Mouse (Mus musculus): Measurements from ENCODE around the gene Zfp598. TPM values are rescaled to one million over a fixed set of nuclear protein-coding genes. Genes with fewer than 3 reads are reported as not detected.

The Zfp598 gene
- polyA plus RNA-seq, 1 experiment = 34.6 TPM

- Histone ChIP-seq H3K4me3 (ENCODE audit: insufficient read depth, poor library complexity, severe bottlenecking) (no peak within 1 kb of the TSS), H3K36me3 (ENCODE audit: control insufficient read depth, insufficient read depth) (peaks cover under 1% of the 10 kb centered on the region), H3K79me2 (ENCODE audit: control insufficient read depth, insufficient read depth) (peaks cover 16% of the 10 kb centered on the region), H3K79me3 (ENCODE audit: low read depth) (peaks cover 7% of the 10 kb centered on the region), H3ac (ENCODE audit: control insufficient read depth, insufficient read length, low read depth) (no peak within 1 kb of the TSS), H3K27me3 (ENCODE audit: control insufficient read depth, insufficient read depth, insufficient read length) (peaks cover under 1% of the 10 kb centered on the region)
- TF ChIP-seq CTCF (IDR thresholded peaks at IDR 0.05; ENCODE audit: control insufficient read depth, insufficient read depth, insufficient read length) = no peak
- no peak for TF ChIP-seq FOSL1 (IDR thresholded peaks at IDR 0.05; ENCODE audit: insufficient read depth, low read length, poor library complexity, severe bottlenecking)
- TF ChIP-seq MYOD1 (IDR thresholded peaks at IDR 0.05; ENCODE audit: control insufficient read depth, insufficient read length, low read depth) = no peak
- no peak for TF ChIP-seq MAX (IDR thresholded peaks at IDR 0.05)
- no peak for TF ChIP-seq CEBPB (IDR thresholded peaks at IDR 0.05; ENCODE audit: low read depth)
- TF ChIP-seq MYOG (IDR thresholded peaks at IDR 0.05; ENCODE audit: control insufficient read depth, extremely low read depth, insufficient read length) = no peak
- no peak for TF ChIP-seq USF1 (IDR thresholded peaks at IDR 0.05; ENCODE audit: low read depth)
These were observed 58.1 kb downstream of the Zfp598 start, which contains the start of gene Rpl3l for GRCm38 (mm10) chr17:24727618-24728017. Rpl3l (plus strand) TSS chr17:24727820.

- Histone ChIP-seq H3K79me2 (ENCODE audit: control insufficient read depth, insufficient read depth) (peaks cover 10% of the 10 kb centered on the region), H3K36me3 (ENCODE audit: control insufficient read depth, insufficient read depth) (no peaks in the 10 kb centered on the region), H3K27me3 (ENCODE audit: control insufficient read depth, insufficient read depth, insufficient read length) (peaks cover 6% of the 10 kb centered on the region), H3ac (ENCODE audit: control insufficient read depth, insufficient read length, low read depth) (no peak overlapping the region), H3K79me3 (ENCODE audit: low read depth) (peaks cover 4% of the 10 kb centered on the region), H3K4me3 (ENCODE audit: insufficient read depth, poor library complexity, severe bottlenecking) (no peak overlapping the region)
- TF ChIP-seq CEBPB (IDR thresholded peaks at IDR 0.05; ENCODE audit: low read depth) = no peak
- no peak for TF ChIP-seq CTCF (IDR thresholded peaks at IDR 0.05; ENCODE audit: control insufficient read depth, insufficient read depth, insufficient read length)
- no peak for TF ChIP-seq MAX (IDR thresholded peaks at IDR 0.05)
- no peak for TF ChIP-seq MYOG (IDR thresholded peaks at IDR 0.05; ENCODE audit: control insufficient read depth, extremely low read depth, insufficient read length)
- TF ChIP-seq MYOD1 (IDR thresholded peaks at IDR 0.05; ENCODE audit: control insufficient read depth, insufficient read length, low read depth) = no peak
- TF ChIP-seq FOSL1 (IDR thresholded peaks at IDR 0.05; ENCODE audit: insufficient read depth, low read length, poor library complexity, severe bottlenecking) = no peak
- TF ChIP-seq USF1 (IDR thresholded peaks at IDR 0.05; ENCODE audit: low read depth) = no peak
These were observed 58.7 kb downstream of the Zfp598 start for GRCm38 (mm10) chr17:24728184-24728583.

DNA sequence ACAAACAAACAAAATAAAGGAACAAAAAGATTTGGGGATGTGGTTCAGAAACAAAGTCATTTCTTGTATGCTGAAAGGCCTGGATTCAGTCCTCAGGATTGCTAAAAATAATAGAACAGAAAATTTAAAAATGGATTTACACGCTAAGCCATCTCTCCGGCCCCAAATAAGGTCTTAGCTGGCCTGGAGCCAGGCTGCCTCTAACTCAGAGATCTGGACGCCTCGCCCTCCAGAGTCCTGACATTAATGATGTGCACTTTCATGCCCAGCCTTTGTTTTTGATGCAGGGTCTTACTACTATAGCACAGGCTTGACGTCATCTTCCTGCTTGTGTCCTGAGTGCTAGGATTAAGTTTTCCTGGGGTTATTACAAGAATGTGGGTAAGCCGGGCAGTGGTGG lies 59.6 kb downstream of the Zfp598 start:
- Histone ChIP-seq H3K79me3 (ENCODE audit: low read depth) (peaks cover under 1% of the 10 kb centered on the region), H3K36me3 (ENCODE audit: control insufficient read depth, insufficient read depth) (no peaks in the 10 kb centered on the region), H3K27me3 (ENCODE audit: control insufficient read depth, insufficient read depth, insufficient read length) (peaks cover 6% of the 10 kb centered on the region), H3K79me2 (ENCODE audit: control insufficient read depth, insufficient read depth) (peaks cover 1% of the 10 kb centered on the region), H3ac (ENCODE audit: control insufficient read depth, insufficient read length, low read depth) (no peak overlapping the region), H3K4me3 (ENCODE audit: insufficient read depth, poor library complexity, severe bottlenecking) (no peak overlapping the region)
- TF ChIP-seq MYOG (IDR thresholded peaks at IDR 0.05; ENCODE audit: control insufficient read depth, extremely low read depth, insufficient read length) (no peak), CTCF (IDR thresholded peaks at IDR 0.05; ENCODE audit: control insufficient read depth, insufficient read depth, insufficient read length) (no peak), CEBPB (IDR thresholded peaks at IDR 0.05; ENCODE audit: low read depth) (no peak)

- no peak for TF ChIP-seq CEBPB (IDR thresholded peaks at IDR 0.05; ENCODE audit: low read depth)
- TF ChIP-seq USF1 (IDR thresholded peaks at IDR 0.05; ENCODE audit: low read depth) = no peak
- TF ChIP-seq MYOD1 (IDR thresholded peaks at IDR 0.05; ENCODE audit: control insufficient read depth, insufficient read length, low read depth) = no peak
- no peak for TF ChIP-seq MYOG (IDR thresholded peaks at IDR 0.05; ENCODE audit: control insufficient read depth, extremely low read depth, insufficient read length)
- TF ChIP-seq MAX (IDR thresholded peaks at IDR 0.05) = no peak
- no peak for TF ChIP-seq FOSL1 (IDR thresholded peaks at IDR 0.05; ENCODE audit: insufficient read depth, low read length, poor library complexity, severe bottlenecking)
- TF ChIP-seq CTCF (IDR thresholded peaks at IDR 0.05; ENCODE audit: control insufficient read depth, insufficient read depth, insufficient read length) = no peak
- no peaks in the 10 kb centered on the region for H3K36me3 ChIP-seq (ENCODE audit: control insufficient read depth, insufficient read depth)
- H3K79me3 ChIP-seq (ENCODE audit: low read depth) = no peaks in the 10 kb centered on the region
- H3K27me3 ChIP-seq (ENCODE audit: control insufficient read depth, insufficient read depth, insufficient read length) = peaks cover 6% of the 10 kb centered on the region
- H3K79me2 ChIP-seq (ENCODE audit: control insufficient read depth, insufficient read depth) = no peaks in the 10 kb centered on the region
- no peak overlapping the region for H3ac ChIP-seq (ENCODE audit: control insufficient read depth, insufficient read length, low read depth)
- no peak overlapping the region for H3K4me3 ChIP-seq (ENCODE audit: insufficient read depth, poor library complexity, severe bottlenecking)
These were observed 61.3 kb downstream of the Zfp598 start for GRCm38 (mm10) chr17:24730787-24731186.

Other genes starting within 250 kb of the Zfp598 start
- gene Eci1, start 243.0 kb upstream of the Zfp598 start, polyA plus RNA-seq (2012; fragmentation: generic; extraction: Trizol) = 48.5 TPM
- 0.68 TPM for gene Dnase1l2, start 226.6 kb upstream of the Zfp598 start, polyA plus RNA-seq (2012; fragmentation: generic; extraction: Trizol)
- 13.1 TPM for gene E4f1, start 199.4 kb upstream of the Zfp598 start, polyA plus RNA-seq (2012; fragmentation: generic; extraction: Trizol)
- 56.7 TPM for gene Pgp, start 199.3 kb upstream of the Zfp598 start, polyA plus RNA-seq (2012; fragmentation: generic; extraction: Trizol)
- 0.06 TPM for gene Bricd5, start 195.8 kb upstream of the Zfp598 start, polyA plus RNA-seq (2012; fragmentation: generic; extraction: Trizol)
- 23.1 TPM for gene Mlst8, start 190.6 kb upstream of the Zfp598 start, polyA plus RNA-seq (2012; fragmentation: generic; extraction: Trizol)
- 0.36 TPM for gene Caskin1, start 181.1 kb upstream of the Zfp598 start, polyA plus RNA-seq (2012; fragmentation: generic; extraction: Trizol)
- gene Traf7, start 141.7 kb upstream of the Zfp598 start, polyA plus RNA-seq (2012; fragmentation: generic; extraction: Trizol) = 142 TPM
- 0.42 TPM for gene Rab26, start 135.5 kb upstream of the Zfp598 start, polyA plus RNA-seq (2012; fragmentation: generic; extraction: Trizol)
- 50.6 TPM for gene Pkd1, start 119.9 kb upstream of the Zfp598 start, polyA plus RNA-seq (2012; fragmentation: generic; extraction: Trizol)
- gene Tsc2, start 37.1 kb upstream of the Zfp598 start, polyA plus RNA-seq (2012; fragmentation: generic; extraction: Trizol) = 33.3 TPM
- 12.6 TPM for gene Nthl1, start 37.0 kb upstream of the Zfp598 start, polyA plus RNA-seq (2012; fragmentation: generic; extraction: Trizol)
- 10.0 TPM for gene Slc9a3r2, start 19.4 kb upstream of the Zfp598 start, polyA plus RNA-seq (2012; fragmentation: generic; extraction: Trizol)
- 0.42 TPM for gene Npw, start 11.2 kb upstream of the Zfp598 start, polyA plus RNA-seq (2012; fragmentation: generic; extraction: Trizol)
- 0.61 TPM for gene Syngr3, start 20.3 kb downstream of the Zfp598 start, polyA plus RNA-seq (2012; fragmentation: generic; extraction: Trizol)
- gene Gfer, start 26.5 kb downstream of the Zfp598 start, polyA plus RNA-seq (2012; fragmentation: generic; extraction: Trizol) = 62.8 TPM
- 0.34 TPM for gene Noxo1, start 26.5 kb downstream of the Zfp598 start, polyA plus RNA-seq (2012; fragmentation: generic; extraction: Trizol)
- 83.8 TPM for gene Tbl3, start 38.0 kb downstream of the Zfp598 start, polyA plus RNA-seq (2012; fragmentation: generic; extraction: Trizol)
- gene Rnf151, start 48.4 kb downstream of the Zfp598 start, polyA plus RNA-seq (2012; fragmentation: generic; extraction: Trizol) = 1.8 TPM
- 381 TPM for gene Rps2, start 48.4 kb downstream of the Zfp598 start, polyA plus RNA-seq (2012; fragmentation: generic; extraction: Trizol)
- gene Ndufb10, start 54.8 kb downstream of the Zfp598 start, polyA plus RNA-seq (2012; fragmentation: generic; extraction: Trizol) = 343 TPM
- 0.06 TPM for gene Rpl3l, start 58.1 kb downstream of the Zfp598 start, polyA plus RNA-seq (2012; fragmentation: generic; extraction: Trizol)
- 57.8 TPM for gene Msrb1, start 67.0 kb downstream of the Zfp598 start, polyA plus RNA-seq (2012; fragmentation: generic; extraction: Trizol)
- gene Hs3st6, start 83.3 kb downstream of the Zfp598 start, polyA plus RNA-seq (2012; fragmentation: generic; extraction: Trizol) = not detected
- not detected for gene Meiob, start 134.6 kb downstream of the Zfp598 start, polyA plus RNA-seq (2012; fragmentation: generic; extraction: Trizol)
- 30.4 TPM for gene Hagh, start 170.5 kb downstream of the Zfp598 start, polyA plus RNA-seq (2012; fragmentation: generic; extraction: Trizol)
- 5.5 TPM for gene Fahd1, start 180.7 kb downstream of the Zfp598 start, polyA plus RNA-seq (2012; fragmentation: generic; extraction: Trizol)
- gene Igfals, start 196.3 kb downstream of the Zfp598 start, polyA plus RNA-seq (2012; fragmentation: generic; extraction: Trizol) = 0.06 TPM
- gene Nubp2, start 216.7 kb downstream of the Zfp598 start, polyA plus RNA-seq (2012; fragmentation: generic; extraction: Trizol) = 66.5 TPM
- 37.0 TPM for gene Spsb3, start 217.0 kb downstream of the Zfp598 start, polyA plus RNA-seq (2012; fragmentation: generic; extraction: Trizol)
- gene Eme2, start 225.4 kb downstream of the Zfp598 start, polyA plus RNA-seq (2012; fragmentation: generic; extraction: Trizol) = 11.2 TPM
- 107 TPM for gene Mrps34, start 225.4 kb downstream of the Zfp598 start, polyA plus RNA-seq (2012; fragmentation: generic; extraction: Trizol)
- gene Nme3, start 226.8 kb downstream of the Zfp598 start, polyA plus RNA-seq (2012; fragmentation: generic; extraction: Trizol) = 19.8 TPM

All from C2C12 (cell line).